Mouse (Mus musculus): ENCODE data around the gene Creld2.

Gene Creld2

DNA sequence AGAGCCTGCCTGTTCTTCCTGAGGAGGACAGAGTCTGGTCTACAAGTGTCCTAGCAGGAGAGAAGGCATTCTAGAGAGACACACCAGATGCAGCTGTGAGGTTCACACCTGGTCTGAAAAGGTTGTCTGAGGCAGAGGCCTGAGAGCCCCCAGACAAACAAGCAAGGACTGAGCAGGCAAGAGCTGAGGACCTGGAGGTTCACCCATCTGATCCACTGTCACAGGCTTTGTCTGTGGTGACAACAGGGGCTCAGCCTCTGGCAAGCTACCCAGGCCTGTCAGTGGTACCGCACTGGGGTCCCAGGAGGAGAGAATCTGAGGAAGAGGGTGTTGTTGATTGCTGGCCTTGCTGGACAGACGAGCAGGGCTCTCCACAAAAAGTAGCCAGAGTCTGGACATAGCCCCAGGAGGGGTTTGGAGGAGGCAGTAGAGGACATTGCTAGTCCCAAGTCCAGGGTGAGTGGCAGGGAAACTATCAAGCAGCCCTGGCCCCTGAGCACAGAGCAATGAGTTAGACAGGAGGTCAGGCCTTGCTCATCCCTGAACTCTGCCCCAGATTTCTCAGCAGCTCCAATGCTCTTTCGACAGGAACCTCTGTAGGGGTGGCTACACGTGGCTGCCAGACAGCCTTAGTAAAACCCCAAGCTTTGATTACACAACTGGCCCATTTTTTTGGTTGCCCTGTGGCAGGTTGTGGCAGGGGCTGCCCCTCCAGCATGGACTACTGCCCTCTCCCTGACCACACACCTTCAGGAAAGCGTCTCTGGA lies 51.2 kb downstream of the Creld2 start:
- DNase-seq: no peak

GRCm38 (mm10) chr15:88874061-88874460 lies 54.6 kb downstream of the Creld2 start:
- DNase-seq: no peak

GRCm38 (mm10) chr15:88874477-88874876 lies 55.0 kb downstream of the Creld2 start:
- DNase-seq: no peak

DNA sequence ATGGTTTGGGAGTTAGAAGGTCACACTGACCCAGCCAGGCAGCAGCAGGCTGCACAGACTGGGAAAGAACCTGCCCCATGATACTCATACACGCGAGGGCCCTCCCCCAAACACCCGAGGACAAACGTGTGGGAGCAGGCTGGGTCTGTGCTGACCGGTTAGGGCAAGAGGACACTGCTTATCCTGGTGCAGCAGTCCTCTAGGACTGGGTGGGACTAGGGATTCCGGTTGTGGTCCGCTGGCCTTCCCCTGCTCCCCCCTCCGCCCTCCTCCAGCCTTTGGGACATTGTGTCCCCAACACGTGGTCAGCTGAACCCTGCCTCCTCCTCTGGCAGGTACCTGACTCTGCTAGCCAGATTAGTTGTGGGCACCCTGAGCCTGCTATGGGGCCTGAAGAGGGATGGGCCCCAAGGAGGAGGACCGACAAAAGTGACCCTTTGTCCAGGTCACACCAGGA lies 56.2 kb downstream of the Creld2 start:
- DNase-seq: no peak

All from right cerebral cortex, postnatal 25 days (tissue).